Mouse (Mus musculus) layer of hippocampus, postnatal 14 days (tissue): ENCODE measurements at regions not wholly inside any gene's neighbourhood (a gene's known extent, or its start where the extent isn't known, plus 50 kb on each side); places are given as distances from the start of the nearest gene placed in this dataset.

Experiments
- DNase-seq, 2 experiments: peaks; one replicate each; pipeline ENCODE4 v3.0.0; 2021 to 2022; ENCODE audit warnings: low spot score in 2 of 2, mixed read lengths in 1 of 2

DNA sequence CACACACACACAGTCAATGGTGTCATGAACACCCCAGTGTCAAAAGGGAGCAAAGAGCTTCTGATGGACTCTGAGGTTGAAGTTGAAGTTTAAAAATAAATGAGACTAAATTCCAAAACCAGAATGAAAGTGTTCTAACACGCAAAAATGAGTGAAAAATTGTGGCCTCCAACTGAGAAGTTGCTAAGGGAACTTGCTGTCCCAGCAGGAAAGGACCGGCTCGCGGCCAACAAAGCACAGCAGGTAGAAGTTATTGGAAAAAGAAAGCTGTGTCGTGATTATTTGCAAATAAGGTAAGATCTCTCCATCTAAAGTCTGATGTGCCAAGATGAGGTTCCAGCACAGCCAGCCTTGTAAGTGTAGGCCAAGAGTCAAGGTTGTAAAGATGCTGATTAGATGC lies 169.7 kb downstream of the Nrp2 start:
- DNase-seq: no peak

DNA sequence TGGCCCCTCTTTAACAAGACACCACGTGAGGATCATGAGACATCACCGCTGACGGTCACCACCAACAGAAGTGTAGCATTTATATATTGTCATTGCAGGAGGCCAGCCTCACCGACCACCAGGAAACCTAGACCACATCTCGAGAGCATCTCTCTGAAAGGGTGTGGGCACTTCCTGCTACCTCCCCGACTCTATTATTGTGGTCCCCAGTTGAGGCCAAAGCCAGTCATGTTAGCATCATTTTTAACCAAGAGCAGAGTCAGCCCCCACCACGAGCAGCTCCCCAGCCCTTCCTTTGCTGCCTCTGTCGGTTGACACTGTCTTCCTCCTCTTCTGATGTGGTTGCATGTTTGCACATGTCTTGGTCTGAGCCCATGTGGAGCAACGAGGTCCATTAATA lies 172.5 kb downstream of the Nrp2 start:
- DNase-seq: no peak

DNA sequence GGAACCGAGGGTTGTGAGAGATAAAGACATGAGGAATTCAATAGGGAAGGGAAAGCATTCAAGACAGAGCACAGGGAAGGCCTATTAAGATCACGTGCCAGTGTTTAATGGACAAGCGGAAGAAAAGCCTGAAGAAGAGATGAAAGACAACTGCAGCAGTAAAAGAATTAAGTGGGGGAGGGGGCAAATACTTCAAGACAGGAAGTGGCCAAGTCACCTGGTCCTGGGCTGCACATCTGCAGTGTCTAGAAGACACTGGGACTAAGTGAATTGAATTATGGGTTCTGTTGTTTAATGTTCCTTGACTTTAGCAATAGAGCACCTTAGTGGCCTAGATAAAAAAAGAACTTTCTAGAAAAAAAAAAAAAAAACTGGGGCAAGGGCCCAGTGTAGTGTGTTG lies 173.6 kb downstream of the Nrp2 start:
- DNase-seq: no peak

DNA sequence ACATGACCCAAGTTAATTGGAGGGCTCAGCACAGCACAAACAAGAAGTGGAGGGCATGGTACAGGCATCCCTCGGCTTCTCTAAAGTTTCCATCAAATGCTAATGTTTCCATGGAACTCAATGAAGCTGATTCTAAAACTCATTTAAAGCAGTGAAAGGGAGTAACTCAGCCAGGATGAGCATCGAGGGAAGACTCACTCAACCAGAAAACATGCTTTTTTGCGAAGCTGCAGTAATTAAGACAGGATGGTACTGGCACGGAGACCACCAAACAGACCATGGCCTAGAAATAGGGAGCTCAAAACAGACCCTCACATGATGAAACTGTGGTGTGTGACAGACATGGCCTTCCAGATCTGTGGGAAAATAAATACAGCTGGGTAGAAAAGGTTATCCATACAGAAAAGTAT lies 177.8 kb downstream of the Nrp2 start:
- DNase-seq: no peak

DNA sequence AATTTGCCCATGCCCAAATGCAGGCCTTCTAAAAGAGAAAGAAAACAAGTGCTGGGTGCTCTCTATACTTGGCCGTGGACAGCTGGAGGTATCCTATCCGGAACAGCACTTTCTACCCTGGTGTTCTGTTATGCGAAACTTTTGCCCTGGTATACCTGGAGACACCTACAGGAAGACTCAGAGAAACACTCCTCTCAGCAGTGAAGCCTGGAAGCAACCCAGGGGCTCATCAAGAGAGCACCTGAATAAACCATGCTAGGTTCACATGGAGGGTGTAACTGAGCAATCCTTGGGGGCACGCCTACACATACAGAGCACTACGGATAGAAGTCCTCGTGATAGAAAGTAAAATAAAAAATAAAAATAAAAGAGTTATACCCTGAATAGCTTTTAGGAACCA lies 178.4 kb downstream of the Nrp2 start:
- no peak for DNase-seq

DNA sequence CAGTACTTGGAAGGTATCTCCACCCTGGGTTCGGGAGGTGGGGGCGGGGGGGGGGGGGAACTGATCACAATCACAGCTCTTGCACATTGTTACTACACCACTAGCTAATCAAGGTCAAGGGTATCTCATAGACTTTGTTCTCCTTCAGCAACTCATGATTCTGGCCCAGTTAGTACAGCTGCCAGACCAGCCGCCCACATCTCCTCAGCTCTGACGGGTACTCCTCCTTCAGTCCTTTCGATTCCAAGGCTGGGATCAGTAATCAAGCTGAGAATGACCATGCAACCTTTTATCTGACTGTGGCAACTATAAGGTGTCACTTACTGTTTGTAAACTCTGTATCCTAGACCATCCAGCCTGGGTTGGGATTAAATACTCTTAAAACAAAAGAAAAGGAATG lies 178.9 kb downstream of the Nrp2 start:
- no peak for DNase-seq

DNA sequence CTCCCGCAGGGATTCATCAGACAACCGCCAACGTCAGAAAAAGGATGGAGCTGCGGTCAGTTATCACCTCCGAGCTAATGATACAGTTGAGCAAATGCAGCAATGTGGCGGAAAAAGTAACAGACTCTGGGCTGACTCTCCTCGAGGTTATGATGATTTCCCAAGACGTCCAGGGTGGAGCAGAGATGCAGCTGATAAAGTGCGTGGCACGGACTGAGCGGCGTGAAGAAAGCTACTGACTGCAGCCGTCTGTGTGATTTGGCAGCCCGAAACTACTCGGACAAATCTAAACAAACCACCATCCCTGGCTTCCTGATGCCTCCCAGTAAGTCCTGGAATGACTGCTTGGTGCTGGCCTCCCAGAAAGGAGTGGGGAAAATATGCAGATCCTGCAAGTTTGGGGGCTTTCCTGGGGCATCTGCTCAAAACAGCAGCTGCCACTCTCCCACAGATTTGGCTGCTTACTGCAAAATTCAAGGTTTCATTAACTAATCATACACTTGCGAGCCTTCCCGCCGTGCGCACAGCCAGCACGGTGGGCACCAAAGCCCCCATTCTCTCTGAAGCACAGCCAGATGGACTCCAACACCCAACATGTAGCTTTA lies 181.9 kb downstream of the Nrp2 start:
- DNase-seq: peak in 1 of 2 experiments; percentile 43

DNA sequence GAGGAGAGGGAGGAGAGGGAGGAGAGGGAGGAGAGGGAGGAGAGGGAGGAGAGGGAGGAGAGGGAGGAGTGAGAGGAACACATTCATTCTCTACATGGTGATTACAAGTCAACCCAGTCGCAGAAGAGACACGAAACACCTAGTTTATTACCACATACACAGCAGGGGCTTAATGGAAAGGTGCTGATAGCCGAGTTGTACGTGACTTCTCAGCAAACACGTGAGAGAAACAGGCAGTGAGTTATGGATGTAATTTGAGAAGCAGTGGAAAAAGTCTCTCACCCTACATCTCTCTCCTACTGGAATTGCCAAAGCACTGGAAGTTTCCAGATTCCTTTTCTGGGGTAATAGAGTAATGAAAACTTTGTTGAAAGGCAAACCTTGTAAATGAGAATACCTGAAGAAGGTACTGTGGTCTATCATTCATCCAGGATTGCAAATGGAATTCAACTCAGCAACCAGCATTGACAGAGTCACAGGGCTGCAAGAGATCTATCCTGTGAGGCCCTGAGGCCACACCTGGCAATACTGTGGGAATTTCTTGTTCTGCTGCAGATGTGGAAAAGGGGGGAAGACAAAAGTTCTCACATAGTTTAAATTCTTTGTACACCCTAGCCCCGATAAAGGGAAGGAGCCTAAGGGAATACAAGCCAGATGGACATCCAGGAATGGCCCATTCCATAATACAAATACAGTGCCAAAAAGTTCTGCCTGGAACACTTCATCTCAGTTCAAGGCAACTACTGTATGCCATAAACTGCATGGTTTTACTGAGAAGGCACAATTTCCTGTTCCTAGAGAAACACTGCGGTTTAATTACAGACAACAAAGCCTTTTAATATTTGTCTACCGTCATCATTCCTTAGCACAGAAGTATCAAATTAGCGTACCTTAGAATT lies 184.7 kb downstream of the Nrp2 start:
- DNase-seq: no peak

DNA sequence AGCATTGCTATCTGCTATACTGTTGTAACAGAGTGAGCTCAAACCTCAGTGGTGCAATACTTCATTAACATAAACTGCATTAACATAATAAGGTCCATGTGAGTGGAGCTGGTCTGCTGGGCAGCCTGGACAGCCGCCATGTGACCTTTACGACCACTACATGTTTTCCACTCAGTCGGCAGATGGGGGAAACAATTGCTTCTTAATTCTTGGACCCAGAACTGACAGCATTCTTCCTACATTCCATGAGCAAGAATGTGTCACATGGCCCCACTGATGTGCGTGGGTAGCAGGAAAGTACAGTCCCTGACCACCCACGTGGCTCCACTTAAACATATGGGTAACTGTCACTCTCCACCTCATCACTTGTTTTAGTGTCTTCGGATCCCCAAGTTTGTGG lies 198.3 kb downstream of the Nrp2 start:
- DNase-seq: peak in 1 of 2 experiments; percentile 46

DNA sequence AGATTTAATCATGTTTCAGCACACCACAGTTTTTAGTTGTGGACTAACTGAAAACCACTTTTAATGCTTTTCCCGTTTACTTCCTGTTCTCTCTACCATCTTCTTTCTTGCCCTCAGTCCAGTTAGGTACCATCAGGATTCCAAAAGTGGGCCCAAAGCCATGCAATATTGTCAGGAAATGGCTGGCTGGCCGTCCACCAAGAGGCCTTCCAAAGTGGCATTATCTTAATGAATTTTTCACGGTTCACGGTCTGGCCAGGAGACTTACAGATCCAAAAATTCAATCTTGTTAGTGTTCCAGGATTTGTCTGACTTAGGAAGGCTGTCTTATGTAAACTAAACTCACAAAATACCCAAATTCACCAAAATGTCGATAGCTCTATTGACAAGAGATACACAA lies 198.8 kb downstream of the Nrp2 start:
- DNase-seq: no peak

DNA sequence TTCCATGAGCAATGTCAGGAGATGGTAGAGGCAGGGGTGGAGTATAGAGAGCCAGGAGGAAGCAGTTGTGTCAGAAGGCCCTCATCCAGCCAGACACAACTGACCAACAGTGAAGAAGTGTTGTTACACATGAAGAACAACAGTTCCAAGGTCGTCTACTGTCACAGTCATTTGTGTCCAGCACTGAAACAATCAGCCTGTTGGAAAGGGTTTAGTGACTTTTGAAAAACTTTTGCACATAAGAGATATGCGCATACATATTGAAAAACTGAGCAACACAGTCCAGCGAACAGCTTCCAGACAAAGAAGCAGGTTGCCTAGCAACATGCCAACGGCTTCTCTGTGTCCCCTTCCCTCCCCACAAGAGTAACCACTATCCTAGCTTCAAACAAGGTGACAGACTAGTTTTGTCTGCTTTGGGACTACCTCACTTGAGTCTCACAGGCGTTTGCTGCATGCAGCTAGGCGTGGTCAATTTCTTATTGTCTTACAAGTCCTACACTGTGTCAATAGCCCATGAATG lies 199.9 kb downstream of the Nrp2 start:
- no peak for DNase-seq

DNA sequence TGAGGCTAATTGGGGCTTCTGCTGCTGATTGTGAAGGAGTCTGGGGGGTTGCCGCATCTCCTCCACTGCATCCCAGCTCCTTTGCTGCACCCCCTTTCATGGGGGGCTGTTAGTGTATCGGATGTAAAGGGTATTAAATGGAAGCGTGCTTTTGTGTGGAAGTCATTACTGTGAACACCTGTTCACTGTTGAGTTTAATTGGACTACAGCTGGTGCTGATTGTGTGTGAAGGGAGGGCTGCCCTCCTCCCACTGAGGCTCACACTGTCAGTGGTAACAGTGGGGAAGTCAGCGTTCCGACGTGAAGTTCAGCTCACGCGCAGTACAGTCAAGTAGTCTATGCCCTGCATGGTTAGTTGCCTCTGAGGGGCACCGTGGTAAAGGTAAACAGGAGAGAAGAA lies 202.7 kb downstream of the Nrp2 start:
- no peak for DNase-seq

DNA sequence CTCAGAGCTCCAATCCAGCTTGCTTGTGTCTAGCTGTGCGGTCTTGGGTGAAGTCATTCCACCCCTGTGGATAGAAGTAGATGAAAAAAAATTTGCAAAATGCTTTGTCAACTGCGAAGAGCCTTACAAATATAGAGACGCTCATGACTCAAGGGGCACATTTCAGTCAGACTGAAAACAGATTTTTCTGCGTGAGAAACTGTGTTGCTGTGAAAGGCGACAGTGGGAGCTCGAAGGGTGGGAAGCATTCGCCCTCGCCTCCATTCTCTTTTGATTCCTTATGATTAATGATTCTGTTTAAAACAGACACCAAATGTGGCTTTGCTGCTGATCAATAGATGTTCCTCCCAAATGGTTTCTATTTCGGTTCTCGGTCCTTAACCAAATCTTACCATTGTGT lies 204.2 kb downstream of the Nrp2 start:
- DNase-seq: no peak
